22 mouse cellular contexts compared by ENCODE assay signal in the genomic region with DNA sequence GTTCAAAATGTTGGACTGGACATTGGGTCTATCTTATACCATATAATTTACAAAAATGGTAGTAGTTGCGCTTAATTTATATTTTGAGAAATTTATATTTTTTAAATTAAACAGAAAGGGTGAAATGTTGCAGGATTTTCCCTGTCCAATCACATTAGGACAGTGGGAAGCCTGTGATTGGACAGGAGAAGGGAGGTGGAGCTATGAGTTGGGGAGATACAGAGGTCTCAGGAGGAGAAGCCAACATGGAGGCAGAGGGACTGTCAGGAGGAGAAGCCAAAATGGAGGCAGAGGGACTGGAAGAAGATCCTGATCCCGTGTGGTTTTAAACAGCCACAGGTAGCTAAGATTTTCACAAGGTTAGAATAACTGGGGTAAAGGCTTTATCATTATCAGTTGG. TPM values are rescaled to one million over a fixed set of nuclear protein-coding genes. Genes with fewer than 3 reads are reported as not detected.
DNase-seq lines count a peak whose midpoint lies in the region; TF ChIP-seq lines count a peak whose summit lies in the region.
"Had no signal": no experiment of that assay in that cellular context is flagged by ENCODE, and none has a peak within 500 bp of the region (broad histone marks: within the 10 kb centered on the region; RNA-seq: fewer than 3 reads in every experiment).

No protein-coding gene starts in this region.

- TF ChIP-seq RAD21 in MEL (IDR thresholded peaks at IDR 0.05; ENCODE audit: low read depth, low read length) = no peak

- 0 out of 2 replicates have a peak, but pooled peaks cover under 1% of the 10 kb centered on the region for H3K27me3 ChIP-seq in E14TG2a.4 (ENCODE audit: insufficient read depth, low read length)
- no peaks in the 10 kb centered on the region for H3K27me3 ChIP-seq in MEL (ENCODE audit: control insufficient read depth in 1 of 2, insufficient read depth in 2 of 2, low read length in 2 of 2)
- H3K27me3 ChIP-seq: embryonic facial prominence, embryonic 12.5 days; forebrain, embryonic 13.5 days; forebrain, embryonic 15.5 days had no signal

- H3K79me2 ChIP-seq in MEL (ENCODE audit: control insufficient read depth, insufficient read depth, low read length, poor library complexity) = peaks cover 28% of the 10 kb centered on the region

- H3K9me3 ChIP-seq in E14TG2a.4 (ENCODE audit: low read length) (no peaks in the 10 kb centered on the region), MEL (replicated peaks; ENCODE audit: insufficient read depth, low read length) (no peaks in the 10 kb centered on the region)
- H3K9me3 ChIP-seq: embryonic facial prominence, embryonic 10.5 days; embryonic facial prominence, embryonic 12.5 days; forebrain, embryonic 13.5 days; forebrain, embryonic 15.5 days; G1E had no signal

- TF ChIP-seq EP300 in MEL (IDR thresholded peaks at IDR 0.05; ENCODE audit: low read depth in 1 of 2, low read length in 2 of 2) = no peak

- TF ChIP-seq CTCF in E14TG2a.4 (conservative IDR thresholded peaks at IDR 0.05; ENCODE audit: low read length) = no peak
- no peak for TF ChIP-seq CTCF in MEL (IDR thresholded peaks at IDR 0.05 in 2 of 3, conservative IDR thresholded peaks at IDR 0.05 in 1 of 3; ENCODE audit: control insufficient read depth in 1 of 3, insufficient read depth in 1 of 3, low read depth in 2 of 3, low read length in 3 of 3, poor library complexity in 1 of 3, severe bottlenecking in 1 of 3)

- no peak overlapping the region for H3K9ac ChIP-seq in MEL (ENCODE audit: control insufficient read depth, low read depth, low read length, poor library complexity, severe bottlenecking)
- H3K9ac ChIP-seq: embryonic facial prominence, embryonic 12.5 days; forebrain, embryonic 13.5 days; forebrain, embryonic 15.5 days; forebrain, postnatal 0 days had no signal

- H3K4me3 ChIP-seq in E14TG2a.4 (replicated peaks; ENCODE audit: low read length) (peak overlapping the region; percentile 97), MEL (ENCODE audit: control insufficient read depth in 1 of 2, insufficient read depth in 1 of 2, low read depth in 2 of 2, low read length in 2 of 2) (no peak overlapping the region)
- H3K4me3 ChIP-seq: embryonic facial prominence, embryonic 10.5 days; embryonic facial prominence, embryonic 12.5 days; forebrain, embryonic 13.5 days; forebrain, embryonic 15.5 days had no signal

- H3K36me3 ChIP-seq in E14TG2a.4 (ENCODE audit: insufficient read depth, low read length) (peaks cover 71% of the 10 kb centered on the region), MEL (ENCODE audit: control insufficient read depth in 1 of 2, insufficient read depth in 2 of 2, low read length in 2 of 2) (peaks cover 0 to 10% of the 10 kb centered on the region in 2 experiments)

- DNase-seq in ES-CJ7 (ENCODE audit: low read depth, low spot score) = peak; percentile 47
- DNase-seq in MEL (ENCODE audit: low read depth, low spot score) = peak; percentile 27
- DNase-seq in ZHBTc4 (ENCODE audit: low read depth, low spot score) = peak; percentile 64
- DNase-seq in embryo, embryonic 10.5 days (ENCODE audit: low spot score) = no peak
- DNase-seq in layer of hippocampus, adult 9-11 months = no peak
- DNase-seq in embryo, embryonic 9.5 days (ENCODE audit: extremely low spot score) = no peak
- DNase-seq: adrenal gland, adult 8-10 months; adrenal gland, postnatal 14 days; adrenal gland, postnatal 36 days; cerebellum, adult 11-12 months; cerebellum, adult 2 months; cerebellum, adult 9-10 months; cerebellum, postnatal 10 days; cerebellum, postnatal 25 days; embryo, embryonic 11 days; forebrain, postnatal 0 days had no signal

- H3K27ac ChIP-seq in MEL (ENCODE audit: control insufficient read depth, low read depth, low read length) = no peak overlapping the region
- H3K27ac ChIP-seq: embryonic facial prominence, embryonic 10.5 days; embryonic facial prominence, embryonic 12.5 days; forebrain, embryonic 13.5 days; forebrain, embryonic 15.5 days had no signal

- peaks cover 82% of the 10 kb centered on the region for H3K4me1 ChIP-seq in E14TG2a.4 (replicated peaks; ENCODE audit: low read depth, low read length)
- H3K4me1 ChIP-seq in MEL (ENCODE audit: control insufficient read depth in 1 of 2, insufficient read depth in 2 of 2, low read length in 2 of 2) = peaks cover 3 to 14% of the 10 kb centered on the region in 2 experiments; a peak in 3 of 4 replicates

- TF ChIP-seq POLR2A in MEL (IDR thresholded peaks at IDR 0.05; ENCODE audit: control insufficient read depth in 1 of 2, insufficient read depth in 1 of 2, low read depth in 1 of 2, low read length in 2 of 2, poor library complexity in 1 of 2) = no peak

TF ChIP-seq in MEL, 35 proteins besides CTCF, POLR2A, EP300 and RAD21:
- TF ChIP-seq ELF1 (IDR thresholded peaks at IDR 0.05; ENCODE audit: low read depth, low read length) (no peak), MXI1 (IDR thresholded peaks at IDR 0.05; ENCODE audit: low read depth, low read length) (no peak), SMC3 (IDR thresholded peaks at IDR 0.05; ENCODE audit: low read depth, low read length) (no peak), GATA1 (IDR thresholded peaks at IDR 0.05; ENCODE audit: low read depth, low read length) (no peak), POLR2AphosphoS5 (IDR thresholded peaks at IDR 0.05; ENCODE audit: borderline replicate concordance, low read depth, low read length) (no peak), ZMIZ1 (IDR thresholded peaks at IDR 0.05; ENCODE audit: low read depth, low read length) (no peak), POLR2AphosphoS2 (IDR thresholded peaks at IDR 0.05; ENCODE audit: low read length) (no peak), ZC3H11A (IDR thresholded peaks at IDR 0.05; ENCODE audit: low read depth, low read length) (no peak)

RNA-seq across cellular contexts. Expression of gene Mphosph6, which starts 3.7 kb away (rescaled TPM):
- total RNA-seq in MEL (2012; rRNA removed) = 54.5 and 67.8 TPM in 2 replicates
- polyA plus RNA-seq in MEL (2012; ENCODE audit: insufficient read depth in 1 of 2, insufficient read length in 2 of 2, low read depth in 1 of 2, low replicate concordance in 2 of 2, missing spikeins in 1 of 2) = 10 to 100 TPM in 1 of 2 experiments, not detected in 1; 98.8 TPM

Comparison
In these comparisons a context has a peak if more than half of its experiments do, and no peak if none do; other contexts are left out.
1. DNase-seq: peak in ES-CJ7 (single experiment), MEL (single experiment) and ZHBTc4 (single experiment); none in embryo, embryonic 10.5 days (single experiment), layer of hippocampus, adult 9-11 months (single experiment) and embryo, embryonic 9.5 days (single experiment).